Mouse (Mus musculus) naive thymus-derived CD4-positive, alpha-beta T cell, adult 2 months (primary cell): ENCODE data around the gene Hinfp.
"Not testable (repeated sequence)": the region's sequence is repeated elsewhere in the genome, so short reads cannot be mapped to it uniquely, and the experiment has no call there.

Source experiments
- DNase-seq: peaks from one replicate; pipeline ENCODE4 v3.0.0-alpha.2; 2011; ENCODE audit warnings: low read depth

The Hinfp gene

GRCm38 (mm10) chr9:44305466-44306079, at the start of gene Hinfp:
TSS of gene Hinfp (minus strand) at chr9:44305671.
- peak; percentile 99 for DNase-seq

- no peak for DNase-seq
Observed at GRCm38 (mm10) chr9:44353142-44353541, 47.7 kb upstream of the Hinfp start.

GRCm38 (mm10) chr9:44352337-44352736, 46.9 kb upstream of the Hinfp start:
- DNase-seq, result no peak

- DNase-seq, result no peak
Observed at GRCm38 (mm10) chr9:44351396-44351795, 45.9 kb upstream of the Hinfp start.

- no peak for DNase-seq
Observed at GRCm38 (mm10) chr9:44348546-44348945, 43.1 kb upstream of the Hinfp start.

- DNase-seq, result no peak
Observed at GRCm38 (mm10) chr9:44347621-44348020, 42.1 kb upstream of the Hinfp start.

GRCm38 (mm10) chr9:44347166-44347565, 41.7 kb upstream of the Hinfp start:
- no peak for DNase-seq

GRCm38 (mm10) chr9:44345570-44346433, 40.3 kb upstream of the Hinfp start:
- no peak for DNase-seq

- DNase-seq, result peak; percentile 91
Observed at GRCm38 (mm10) chr9:44343781-44344421, 38.4 kb upstream of the Hinfp start, which contains the start of gene Hmbs. TSS of gene Hmbs (minus strand) at chr9:44344228.

GRCm38 (mm10) chr9:44343290-44343689, 37.8 kb upstream of the Hinfp start:
- no peak for DNase-seq

GRCm38 (mm10) chr9:44342605-44343004, 37.1 kb upstream of the Hinfp start:
- no peak for DNase-seq

GRCm38 (mm10) chr9:44342173-44342572, 36.7 kb upstream of the Hinfp start:
- no peak for DNase-seq

- no peak for DNase-seq
Observed at GRCm38 (mm10) chr9:44341487-44341886, 36.0 kb upstream of the Hinfp start.

- no peak for DNase-seq
Observed at GRCm38 (mm10) chr9:44338574-44338973, 33.1 kb upstream of the Hinfp start.

GRCm38 (mm10) chr9:44337436-44338169, 32.1 kb upstream of the Hinfp start:
- no peak for DNase-seq

- no peak for DNase-seq
Observed at GRCm38 (mm10) chr9:44336964-44337363, 31.5 kb upstream of the Hinfp start.

GRCm38 (mm10) chr9:44336513-44336912, 31.0 kb upstream of the Hinfp start:
- not testable (repeated sequence) for DNase-seq

- DNase-seq, result no peak
Observed at GRCm38 (mm10) chr9:44336093-44336406, 30.6 kb upstream of the Hinfp start.

GRCm38 (mm10) chr9:44335331-44336092, 30.0 kb upstream of the Hinfp start:
- DNase-seq, result peak; percentile 39

- peak; percentile 98 for DNase-seq
Observed at GRCm38 (mm10) chr9:44334396-44335330, 29.2 kb upstream of the Hinfp start, which contains the start of gene H2afx. TSS of gene H2afx (plus strand) at chr9:44334694.
